Mouse (Mus musculus): ENCODE data around the gene Abi3.

DNA sequence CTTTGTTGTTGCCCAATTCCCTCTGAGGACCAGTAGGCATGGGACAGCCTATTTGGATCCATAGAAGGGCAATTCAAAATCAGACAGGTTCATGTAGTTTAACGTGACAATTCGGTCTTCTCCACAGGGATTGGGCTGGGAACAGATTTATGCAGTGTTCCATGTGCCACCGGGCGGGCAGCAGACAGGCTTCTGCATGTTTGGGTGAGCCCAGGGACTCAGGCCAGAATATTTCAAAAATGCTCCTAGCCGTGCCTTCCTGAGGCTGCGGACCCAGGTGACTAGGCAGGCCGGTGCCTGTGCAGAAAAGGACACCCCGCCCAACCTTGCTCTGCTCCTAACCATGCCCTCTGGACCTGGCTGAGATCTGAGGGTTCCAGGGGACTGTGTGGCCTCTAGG, 23.1 kb downstream of the Abi3 start:
- TF ChIP-seq POLR2A (IDR thresholded peaks at IDR 0.05; ENCODE audit: low read depth, low read length) (no peak), CTCF (conservative IDR thresholded peaks at IDR 0.05; ENCODE audit: insufficient read depth, insufficient read length, low read depth, low read length) (no peak)
